Mouse (Mus musculus): Measurements from ENCODE around the gene Hgfac.

DNA sequence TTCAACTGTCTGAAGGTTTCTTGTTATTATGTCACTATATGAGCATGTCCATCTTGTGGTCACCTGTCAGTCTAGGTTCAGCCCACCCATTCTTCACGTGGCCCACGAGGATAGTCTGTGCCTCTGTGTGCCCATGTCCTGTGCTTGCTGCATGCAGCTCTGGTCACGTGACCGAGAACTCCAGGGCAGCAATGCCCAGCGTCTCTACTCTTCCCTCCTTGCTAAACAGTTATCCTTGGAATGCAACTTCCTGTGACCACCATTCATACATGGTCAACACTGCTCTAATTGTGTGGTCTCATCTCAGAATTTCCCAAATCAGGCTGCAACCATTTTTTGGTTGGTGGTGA is 48.3 kb downstream of the Hgfac start:
- TF ChIP-seq CTCF (IDR thresholded peaks at IDR 0.05; ENCODE audit: low read depth) (no peak), EP300 (optimal IDR thresholded peaks at IDR 0.05) (no peak)
